Mouse (Mus musculus): ENCODE measurements around the gene Crtam.

GRCm38 (mm10) chr9:41048820-41049219, 44.4 kb upstream of the Crtam start:
- TF ChIP-seq TAL1 (IDR thresholded peaks at IDR 0.05; ENCODE audit: low read length) (no peak), GATA1 (IDR thresholded peaks at IDR 0.05; ENCODE audit: low read length) (no peak)
